Mouse (Mus musculus): Measurements from ENCODE around the gene Flt1. TPM values are rescaled to one million over a fixed set of nuclear protein-coding genes. Genes with fewer than 3 reads are reported as not detected.
A peak's percentile ranks its signal among the peaks of the same experiment; 100 is the strongest.
"Not testable (repeated sequence)": the region's sequence is repeated elsewhere in the genome, so short reads cannot be mapped to it uniquely, and the experiment has no call there.

The Flt1 gene
- polyA plus RNA-seq, 1 experiment from 2014 or later: 19.4 TPM

GRCm38 (mm10) chr5:147630426-147631290 is 95.2 kb downstream of the Flt1 start:
- WGBS: 69% methylated on average over 17 of the region's 17 CpGs
- Histone ChIP-seq H3K9me3 (replicated peaks) (no peaks in the 10 kb centered on the region), H3K27ac (peak overlapping the region; percentile 7; the same call in 1 of the 2 replicates)

GRCm38 (mm10) chr5:147626944-147627343 is 98.9 kb downstream of the Flt1 start:
- Histone ChIP-seq H3K9me3 (replicated peaks) (no peaks in the 10 kb centered on the region), H3K9ac (no peak overlapping the region), H3K4me3 (replicated peaks) (no peak overlapping the region), H3K27ac (no peak overlapping the region), H3K4me1 (no peaks in the 10 kb centered on the region), H3K4me2 (no peak overlapping the region), H3K36me3 (no peaks in the 10 kb centered on the region), H3K27me3 (no peaks in the 10 kb centered on the region)
- 67% methylated on average over 2 of the region's 2 CpGs for WGBS
- no peak for ATAC-seq (replicated peaks; ENCODE audit: low FRiP score)

More at GRCm38 (mm10) chr5:147630426-147631290, 95.2 kb downstream of the Flt1 start:
- ATAC-seq (replicated peaks; ENCODE audit: low FRiP score): no peak
- Histone ChIP-seq H3K4me2 (no peak overlapping the region), H3K36me3 (no peaks in the 10 kb centered on the region), H3K4me1 (no peaks in the 10 kb centered on the region), H3K27me3 (no peaks in the 10 kb centered on the region), H3K4me3 (replicated peaks) (no peak overlapping the region), H3K9ac (no peak overlapping the region)

- Histone ChIP-seq H3K9ac (no peak overlapping the region), H3K9me3 (replicated peaks) (no peaks in the 10 kb centered on the region), H3K27ac (no peak overlapping the region), H3K4me3 (replicated peaks) (no peak overlapping the region), H3K27me3 (no peaks in the 10 kb centered on the region), H3K36me3 (no peaks in the 10 kb centered on the region), H3K4me2 (no peak overlapping the region), H3K4me1 (peaks cover 6% of the 10 kb centered on the region)
- 82% methylated on average over 10 of the region's 10 CpGs for WGBS
- ATAC-seq (replicated peaks; ENCODE audit: low FRiP score): no peak
Measured at GRCm38 (mm10) chr5:147623747-147624146, 102.1 kb downstream of the Flt1 start.

GRCm38 (mm10) chr5:147620178-147620577 is 105.6 kb downstream of the Flt1 start:
- Histone ChIP-seq H3K4me3 (replicated peaks) (no peak overlapping the region), H3K4me1 (peaks cover 6% of the 10 kb centered on the region), H3K9me3 (replicated peaks) (no peaks in the 10 kb centered on the region), H3K27ac (0 out of 2 replicates have a peak overlapping the region, but pooled peaks have one; percentile 18), H3K27me3 (no peaks in the 10 kb centered on the region), H3K36me3 (no peaks in the 10 kb centered on the region), H3K4me2 (no peak overlapping the region), H3K9ac (no peak overlapping the region)
- 0 out of 2 replicates have a peak, but pooled peaks have one; percentile 22 for ATAC-seq (replicated peaks; ENCODE audit: low FRiP score)
- 17% methylated on average over 2 of the region's 2 CpGs for WGBS

DNA sequence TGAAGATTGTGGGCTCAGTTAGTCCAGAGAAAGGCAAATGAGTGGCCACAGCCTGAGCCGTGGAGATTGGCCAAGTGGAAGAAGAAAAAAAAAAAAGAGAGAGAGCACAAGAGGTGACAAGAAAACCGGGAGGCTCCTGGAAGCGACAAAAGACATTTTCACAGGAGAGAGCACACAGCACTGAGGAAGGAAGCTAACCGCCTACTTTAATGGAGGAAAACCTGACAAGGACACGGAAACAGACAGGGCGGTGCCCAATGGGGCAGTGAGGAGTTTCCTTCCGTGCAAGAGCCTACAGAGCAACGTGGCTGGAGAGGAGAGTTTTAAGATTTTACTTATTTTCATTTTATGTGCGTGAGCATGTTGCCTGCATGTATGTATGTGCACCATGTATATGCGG is 107.6 kb downstream of the Flt1 start:
- Histone ChIP-seq H3K27me3 (no peaks in the 10 kb centered on the region), H3K27ac (peak overlapping the region; percentile 32; the same call in 1 of the 2 replicates), H3K4me3 (replicated peaks) (no peak overlapping the region), H3K4me1 (peaks cover 6% of the 10 kb centered on the region), H3K9me3 (replicated peaks) (no peaks in the 10 kb centered on the region), H3K36me3 (no peaks in the 10 kb centered on the region), H3K9ac (no peak overlapping the region), H3K4me2 (no peak overlapping the region)
- WGBS: 66% methylated on average over 10 of the region's 10 CpGs
- no peak for ATAC-seq (replicated peaks; ENCODE audit: low FRiP score)

- H3K9me3 ChIP-seq (replicated peaks): no peaks in the 10 kb centered on the region
- peaks cover 8% of the 10 kb centered on the region for H3K4me1 ChIP-seq
- WGBS: 70% methylated on average over 3 of the region's 3 CpGs
- no peak overlapping the region for H3K4me3 ChIP-seq (replicated peaks)
- H3K4me2 ChIP-seq: no peak overlapping the region
- ATAC-seq (replicated peaks; ENCODE audit: low FRiP score): no peak
- no peak overlapping the region for H3K27ac ChIP-seq
- H3K27me3 ChIP-seq: no peaks in the 10 kb centered on the region
- H3K36me3 ChIP-seq: no peaks in the 10 kb centered on the region
- H3K9ac ChIP-seq: no peak overlapping the region
Measured at GRCm38 (mm10) chr5:147616450-147616849, 109.4 kb downstream of the Flt1 start.

DNA sequence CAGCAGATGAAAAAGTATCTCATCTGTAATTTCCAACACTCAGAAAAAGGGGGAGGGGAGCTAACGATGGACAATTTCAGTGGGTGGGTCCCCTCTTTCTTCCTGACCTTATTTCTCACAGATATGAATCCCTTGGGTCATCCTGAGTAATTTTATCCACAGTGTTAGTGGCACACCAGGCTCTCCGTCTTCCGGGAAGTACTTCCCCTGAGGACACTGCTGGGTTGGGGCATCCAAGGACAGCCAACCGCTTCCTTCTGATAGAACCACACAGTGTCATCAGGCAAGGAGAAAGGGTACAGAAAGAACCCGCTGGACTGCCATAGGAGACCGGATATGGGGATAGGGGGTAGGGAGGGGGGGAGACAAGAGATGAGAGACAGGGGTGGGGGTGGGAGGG is 111.2 kb downstream of the Flt1 start:
- Histone ChIP-seq H3K27ac (no peak overlapping the region), H3K27me3 (no peaks in the 10 kb centered on the region), H3K4me2 (no peak overlapping the region), H3K4me3 (replicated peaks) (no peak overlapping the region), H3K36me3 (no peaks in the 10 kb centered on the region), H3K4me1 (0 out of 2 replicates have a peak, but pooled peaks cover 2% of the 10 kb centered on the region), H3K9me3 (replicated peaks) (no peaks in the 10 kb centered on the region), H3K9ac (no peak overlapping the region)
- WGBS: 82% methylated on average over 6 of the region's 6 CpGs
- ATAC-seq (replicated peaks; ENCODE audit: low FRiP score): no peak

DNA sequence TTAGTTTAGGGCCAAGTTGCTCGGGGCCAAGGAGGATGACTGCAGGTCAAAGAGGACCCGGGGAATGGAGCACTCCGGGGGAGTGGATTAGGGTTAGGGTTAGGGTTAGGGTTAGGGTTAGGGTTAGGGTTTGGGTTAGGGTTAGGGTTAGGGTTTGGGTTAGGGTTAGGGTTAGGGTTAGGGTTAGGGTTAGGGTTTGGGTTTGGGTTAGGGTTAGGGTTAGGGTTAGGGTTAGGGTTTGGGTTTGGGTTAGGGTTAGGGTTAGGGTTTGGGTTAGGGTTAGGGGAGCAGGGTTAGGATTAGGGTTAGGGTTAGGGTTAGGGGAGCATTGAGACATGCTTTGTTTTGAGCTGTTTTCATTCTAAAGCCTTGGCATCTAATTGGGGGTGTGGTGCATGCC is 114.5 kb downstream of the Flt1 start:
- not testable (repeated sequence) for H3K27me3 ChIP-seq; H3K4me2 ChIP-seq; H3K4me3 ChIP-seq (replicated peaks); H3K36me3 ChIP-seq; H3K4me1 ChIP-seq; H3K9me3 ChIP-seq (replicated peaks); H3K27ac ChIP-seq; H3K9ac ChIP-seq; ATAC-seq (replicated peaks; ENCODE audit: low FRiP score)
- 70% methylated on average over 3 of the region's 3 CpGs for WGBS

GRCm38 (mm10) chr5:147607256-147607975 is 118.4 kb downstream of the Flt1 start:
- Histone ChIP-seq H3K4me1 (0 out of 2 replicates have a peak, but pooled peaks cover 2% of the 10 kb centered on the region), H3K36me3 (no peaks in the 10 kb centered on the region), H3K4me2 (no peak overlapping the region), H3K9me3 (replicated peaks) (no peaks in the 10 kb centered on the region), H3K27ac (no peak overlapping the region), H3K27me3 (no peaks in the 10 kb centered on the region), H3K9ac (no peak overlapping the region), H3K4me3 (replicated peaks) (no peak overlapping the region)
- WGBS: 81% methylated on average over 13 of the region's 13 CpGs
- no peak for ATAC-seq (replicated peaks; ENCODE audit: low FRiP score)

DNA sequence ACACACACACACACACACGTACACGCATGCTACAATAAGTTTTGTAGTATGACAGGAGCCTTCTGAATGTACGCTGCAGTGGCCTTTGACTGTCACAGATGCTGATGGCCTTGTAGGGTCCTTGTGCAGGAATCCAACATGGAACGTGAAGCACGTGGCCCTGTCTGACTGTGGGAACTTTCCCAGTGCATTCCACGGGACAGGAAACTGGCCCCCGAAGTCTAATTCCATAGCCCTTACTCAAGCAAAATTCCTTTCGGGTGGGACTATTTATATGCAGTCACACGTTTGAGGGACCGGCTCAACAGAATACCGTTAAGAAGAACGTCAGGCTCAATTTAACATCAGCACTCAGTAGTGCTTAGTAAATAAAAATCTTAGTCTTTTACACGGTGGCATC is 119.1 kb downstream of the Flt1 start:
- WGBS: 74% methylated on average over 13 of the region's 13 CpGs

DNA sequence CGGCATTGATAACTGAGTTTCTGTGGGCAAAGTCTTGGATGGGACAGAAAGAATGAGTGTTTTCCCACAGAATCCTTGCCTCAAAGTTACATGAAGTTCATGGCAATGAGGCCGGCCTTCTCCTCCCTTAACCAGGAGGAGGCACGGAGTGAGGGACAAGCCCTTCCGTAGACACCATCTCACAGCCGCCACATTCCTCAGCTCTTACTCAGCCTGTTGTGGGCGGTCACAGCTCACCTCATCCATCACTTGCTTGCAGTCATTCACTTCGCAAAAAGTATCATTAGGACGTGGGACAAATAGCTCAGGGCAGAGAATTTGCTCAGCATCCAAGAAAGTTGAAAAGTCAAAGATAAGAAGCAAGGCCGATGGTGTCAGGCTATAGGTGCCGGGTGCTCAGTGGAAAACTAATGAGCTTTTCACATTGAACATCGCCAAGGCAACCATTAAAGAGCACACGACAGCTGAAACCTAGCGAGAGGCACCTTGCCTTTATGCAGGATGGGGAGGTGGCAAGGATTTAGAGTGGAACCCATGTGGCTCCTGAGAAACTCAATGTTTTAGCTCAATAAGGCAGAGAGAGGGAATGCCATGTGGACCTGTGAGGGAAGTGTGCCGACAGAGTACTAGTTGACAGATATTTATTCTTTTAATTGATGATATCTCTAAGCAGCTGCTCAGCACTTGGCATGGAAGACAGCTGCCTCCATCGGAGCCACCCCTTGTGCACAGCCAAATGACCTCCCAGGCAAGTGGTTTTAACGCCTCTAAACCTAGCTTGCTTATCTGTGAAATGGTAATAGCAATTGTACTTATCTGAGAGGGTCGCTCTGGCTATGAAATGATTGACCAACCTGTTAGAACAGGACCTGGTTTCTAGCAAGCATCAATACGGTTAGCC is 124.1 kb downstream of the Flt1 start:
- Histone ChIP-seq H3K4me1 (0 out of 2 replicates have a peak, but pooled peaks cover 4% of the 10 kb centered on the region), H3K9ac (no peak overlapping the region), H3K27me3 (no peaks in the 10 kb centered on the region), H3K4me3 (replicated peaks) (no peak overlapping the region), H3K9me3 (replicated peaks) (no peaks in the 10 kb centered on the region), H3K4me2 (no peak overlapping the region), H3K36me3 (no peaks in the 10 kb centered on the region), H3K27ac (no peak overlapping the region)
- 69% methylated on average over 18 of the region's 18 CpGs for WGBS
- ATAC-seq (replicated peaks; ENCODE audit: low FRiP score): no peak

More for the DNA sequence above, 119.1 kb downstream of the Flt1 start:
- Histone ChIP-seq H3K4me3 (replicated peaks) (no peak overlapping the region), H3K36me3 (no peaks in the 10 kb centered on the region), H3K27me3 (no peaks in the 10 kb centered on the region), H3K9me3 (replicated peaks) (no peaks in the 10 kb centered on the region), H3K9ac (no peak overlapping the region), H3K4me1 (no peaks in the 10 kb centered on the region), H3K4me2 (no peak overlapping the region), H3K27ac (no peak overlapping the region)
- ATAC-seq (replicated peaks; ENCODE audit: low FRiP score): no peak

Measured in kidney, embryonic 15.5 days (tissue).